Mouse (Mus musculus) lung, postnatal 10 days (tissue): ENCODE data around the gene Nck2.
A peak's percentile ranks its signal among the peaks of the same experiment; 100 is the strongest.
"Not testable (repeated sequence)": the region's sequence is repeated elsewhere in the genome, so short reads cannot be mapped to it uniquely, and the experiment has no call there.

Source experiments
- DNase-seq: peaks from one replicate; pipeline ENCODE4 v3.0.0; 2021

Nck2 gene

DNA sequence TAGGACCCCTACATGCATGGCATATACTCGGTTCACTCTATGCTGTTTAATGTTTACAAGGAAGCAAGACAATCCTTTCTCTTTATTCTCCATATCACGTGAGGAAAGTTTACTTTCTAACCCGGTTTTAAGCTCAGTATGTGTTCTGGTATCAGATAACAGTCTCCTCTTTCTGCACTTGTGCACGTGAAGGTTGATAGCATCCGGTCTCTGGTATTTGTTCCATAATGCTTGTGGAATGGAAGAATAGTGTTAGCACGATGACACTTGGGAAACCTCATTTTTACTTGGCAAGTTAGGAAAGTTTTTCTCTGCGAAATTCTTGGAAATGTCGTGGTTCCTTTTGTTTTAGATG, 58.4 kb downstream of the Nck2 start:
- DNase-seq = no peak

DNA sequence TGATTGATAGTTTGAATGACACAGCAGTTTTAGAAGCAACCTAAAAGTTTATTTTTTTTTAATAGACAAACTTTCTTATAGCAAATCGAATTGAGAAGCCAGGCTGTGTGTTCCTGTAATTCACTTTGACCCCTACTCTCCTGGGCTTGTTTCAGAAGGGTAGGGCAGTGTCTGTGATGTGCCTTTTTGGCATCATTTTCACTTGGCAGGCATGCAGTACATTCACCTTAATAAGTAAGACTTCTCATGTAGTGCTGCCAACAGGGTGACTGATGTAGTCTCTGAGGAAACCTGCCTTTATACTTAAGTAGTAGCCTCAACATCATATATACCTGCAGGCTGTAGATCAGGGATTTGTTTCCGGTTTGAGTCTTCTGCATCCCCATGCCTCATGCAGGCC, 58.9 kb downstream of the Nck2 start:
- DNase-seq = no peak

DNA sequence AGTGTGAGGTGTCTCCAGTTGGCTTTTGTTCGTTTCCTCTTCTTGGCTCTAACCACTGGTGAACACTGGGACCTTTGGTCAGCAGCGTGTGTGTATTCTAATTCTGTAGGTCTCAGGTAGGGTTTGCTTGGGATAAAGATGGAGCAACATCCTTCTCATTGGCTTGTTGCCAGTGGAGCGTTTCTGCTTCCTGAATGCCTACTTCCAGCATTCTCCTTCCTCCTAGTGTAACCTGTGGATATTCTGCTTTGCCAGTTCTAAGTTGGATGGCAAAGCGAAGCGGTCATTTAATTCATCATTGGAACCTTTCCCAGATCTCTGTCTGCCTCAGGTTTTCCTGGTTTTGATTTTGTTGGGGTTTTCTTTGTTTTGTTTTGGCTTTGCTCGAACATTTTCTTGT, 59.3 kb downstream of the Nck2 start:
- peak; percentile 10 for DNase-seq

DNA sequence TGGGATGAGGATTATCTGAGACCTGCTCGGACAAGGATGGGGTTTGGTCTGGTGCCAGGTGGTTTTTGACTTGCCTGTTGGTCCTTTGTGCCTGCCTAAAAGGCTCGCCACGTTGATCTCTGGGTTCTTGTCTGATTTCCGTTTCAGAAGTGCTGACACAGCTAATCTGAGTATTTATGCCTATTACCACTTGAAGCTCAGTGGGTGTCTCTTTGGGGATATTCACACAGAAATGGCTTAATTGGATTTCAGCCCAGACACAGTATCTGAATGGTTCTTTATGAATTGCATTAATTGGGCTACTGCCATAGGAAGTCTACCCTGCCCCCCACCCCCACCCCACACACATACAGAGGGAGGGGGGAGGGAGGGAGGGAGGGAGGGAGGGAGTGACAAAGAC, 59.9 kb downstream of the Nck2 start:
- DNase-seq = no peak

DNA sequence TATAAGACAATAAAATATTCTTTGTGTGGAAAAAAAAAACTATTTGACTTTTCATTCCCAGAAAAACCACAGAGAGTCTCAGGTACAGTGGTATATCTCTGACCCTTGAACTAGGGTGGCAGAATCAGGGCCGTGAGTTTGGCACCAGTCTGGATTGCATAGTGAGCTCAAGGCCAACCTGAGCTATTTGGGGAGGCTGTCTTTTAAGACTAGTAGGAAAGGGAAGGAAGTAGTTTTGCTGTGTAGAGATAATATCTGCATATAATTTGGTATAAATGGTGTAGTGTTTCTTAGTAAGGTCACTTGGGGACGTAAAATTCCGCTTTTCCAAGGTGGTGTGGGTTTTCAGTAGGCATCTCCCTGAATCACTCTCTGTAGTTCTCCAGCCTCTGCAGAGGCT, 62.3 kb downstream of the Nck2 start:
- no peak for DNase-seq

DNA sequence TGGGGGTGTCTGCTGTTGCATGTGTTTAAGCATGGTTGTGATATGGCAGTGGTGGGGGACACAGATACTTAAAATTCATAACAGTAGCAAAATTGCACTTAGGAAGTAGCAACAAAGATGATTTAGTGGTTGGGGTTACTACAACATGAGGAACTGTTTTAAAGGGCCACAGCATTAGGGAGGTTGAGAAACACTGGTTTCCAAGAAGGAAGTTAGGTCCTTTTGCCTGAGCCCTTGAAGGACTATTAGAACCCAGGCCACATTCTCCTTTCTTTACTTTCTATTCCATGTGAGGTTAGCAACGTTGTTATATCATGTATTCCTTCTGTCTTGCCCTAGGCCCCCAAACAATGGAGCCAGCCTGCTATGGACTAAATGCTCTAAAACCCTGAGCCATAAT, 63.4 kb downstream of the Nck2 start:
- no peak for DNase-seq

DNA sequence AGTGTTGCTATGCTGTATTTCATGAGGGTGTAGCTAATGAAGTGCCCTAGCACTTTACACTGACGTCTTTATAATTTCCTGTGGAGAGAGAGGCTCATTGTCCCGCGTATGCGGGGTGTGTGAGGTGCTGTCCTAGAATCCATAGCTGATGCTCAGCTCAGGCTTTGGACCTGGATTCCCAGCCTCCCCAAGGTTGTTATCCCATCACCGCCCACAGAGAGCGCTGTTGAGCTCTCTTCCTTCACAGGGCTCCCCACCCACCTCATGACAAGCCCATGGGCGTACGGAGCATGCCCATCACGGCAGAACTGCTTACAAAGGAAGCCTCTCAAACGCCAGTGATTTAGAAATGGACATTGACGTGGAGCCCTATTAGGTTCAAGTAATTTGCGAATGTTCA, 66.9 kb downstream of the Nck2 start:
- peak; percentile 27 for DNase-seq

DNA sequence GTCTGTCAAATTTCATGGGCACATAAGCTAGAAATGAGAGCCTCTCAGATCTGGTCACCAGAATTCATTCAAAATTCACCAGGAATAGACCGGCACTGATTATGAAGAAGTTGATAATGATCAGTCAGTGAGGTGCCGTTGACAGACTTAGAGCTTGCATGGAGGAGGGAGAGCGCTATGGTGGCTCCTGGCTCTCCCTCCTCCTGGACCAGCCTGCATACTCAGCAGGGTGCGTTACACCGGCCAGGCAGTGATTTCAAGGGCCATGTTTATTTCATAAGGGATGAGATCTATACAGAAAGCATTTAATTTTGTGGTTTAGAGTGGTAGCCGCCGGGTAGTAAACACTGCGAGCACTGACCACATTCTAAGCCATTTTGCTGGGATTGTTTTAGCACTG, 67.3 kb downstream of the Nck2 start:
- DNase-seq = no peak

DNA sequence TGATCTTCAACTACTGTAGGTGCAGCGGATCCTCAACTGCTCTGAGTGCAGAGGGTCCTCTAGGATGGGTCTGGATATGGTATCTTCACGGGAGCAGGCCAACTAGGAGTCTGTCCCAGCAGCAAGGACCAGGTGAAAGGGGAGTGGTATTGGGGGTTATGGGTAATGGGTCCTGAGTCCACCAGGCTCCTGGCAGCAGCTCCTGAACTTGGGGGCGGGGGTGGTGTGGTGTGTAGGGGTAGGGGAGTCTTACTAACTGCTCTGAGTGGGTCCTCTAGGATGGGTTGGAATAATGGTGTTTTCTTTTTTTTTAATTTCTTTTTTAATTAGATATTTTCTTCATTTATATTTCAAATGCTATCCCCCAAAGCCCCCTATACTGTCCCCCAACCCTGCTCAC, 73.0 kb downstream of the Nck2 start:
- DNase-seq = no peak

DNA sequence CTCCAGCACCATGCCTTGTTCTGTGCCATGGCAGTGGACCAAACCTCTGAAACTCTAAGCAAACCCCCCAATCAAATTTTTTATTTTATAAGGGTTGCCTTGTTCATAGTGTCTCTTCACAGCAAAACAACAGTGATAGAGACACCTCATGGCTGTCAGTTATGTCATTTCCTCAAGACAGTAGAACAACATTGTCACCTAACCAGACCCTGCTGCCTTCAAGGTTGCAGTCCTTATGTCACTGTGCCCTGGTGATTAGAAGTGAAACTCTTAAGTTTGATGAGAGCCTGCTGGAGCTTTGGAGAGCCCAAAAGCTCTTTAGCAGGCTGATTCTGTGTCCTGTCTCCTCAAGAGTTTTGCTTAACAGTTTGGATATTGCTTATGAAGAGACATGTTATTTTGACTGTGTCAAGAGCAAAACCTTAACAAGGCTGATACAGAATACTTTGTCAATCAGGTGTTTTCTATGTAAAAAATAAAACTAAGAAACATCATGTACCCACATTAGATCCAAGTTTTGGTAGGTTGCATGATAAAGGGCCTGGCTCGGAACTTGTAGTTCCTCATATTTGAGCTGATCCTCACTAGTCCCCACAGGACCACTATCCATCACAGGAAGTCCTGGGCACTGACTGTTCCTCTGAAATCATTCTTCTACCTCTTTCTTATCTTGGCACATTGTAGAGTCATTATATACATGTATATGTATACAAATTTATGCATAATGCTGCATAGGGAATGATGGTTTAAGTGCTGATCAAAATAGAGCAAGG, 76.0 kb downstream of the Nck2 start:
- no peak for DNase-seq

DNA sequence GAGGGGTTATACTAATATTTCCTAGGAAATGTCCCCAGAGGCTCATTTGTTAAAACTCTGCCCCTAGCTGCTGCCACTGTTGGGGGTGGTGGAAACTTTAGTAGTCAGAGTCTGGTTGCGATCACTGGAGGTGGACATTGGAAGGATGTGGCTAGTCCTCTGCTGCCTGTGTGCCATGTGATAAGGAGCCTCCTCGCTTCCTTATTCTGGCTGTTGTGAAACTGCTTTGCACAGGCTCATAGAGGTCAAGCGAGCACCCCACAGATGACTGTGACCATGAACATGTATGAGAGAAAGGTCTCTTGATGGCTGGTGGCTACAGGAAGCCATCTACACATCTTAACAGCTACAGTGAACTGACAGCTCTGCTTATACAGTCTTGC, 76.6 kb downstream of the Nck2 start:
- DNase-seq = no peak

DNA sequence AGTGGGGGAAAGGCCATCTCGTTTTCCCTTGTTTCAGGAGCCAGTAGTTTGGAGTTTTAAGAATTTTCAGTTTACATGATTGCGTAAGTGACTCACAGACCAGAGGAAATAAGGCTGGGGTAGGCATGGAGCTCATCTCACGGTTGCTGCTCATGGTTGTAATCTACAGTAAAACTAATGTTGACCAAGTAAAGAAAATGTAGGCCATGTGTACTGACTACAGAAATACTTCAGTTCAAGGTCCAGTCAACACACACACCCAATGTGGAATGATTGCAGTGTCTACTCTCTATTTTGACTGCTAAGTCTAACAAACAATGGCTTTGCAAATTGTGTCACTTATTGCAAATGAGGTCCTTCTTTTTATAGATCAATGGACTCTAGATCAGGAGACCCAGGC, 77.1 kb downstream of the Nck2 start:
- no peak for DNase-seq

DNA sequence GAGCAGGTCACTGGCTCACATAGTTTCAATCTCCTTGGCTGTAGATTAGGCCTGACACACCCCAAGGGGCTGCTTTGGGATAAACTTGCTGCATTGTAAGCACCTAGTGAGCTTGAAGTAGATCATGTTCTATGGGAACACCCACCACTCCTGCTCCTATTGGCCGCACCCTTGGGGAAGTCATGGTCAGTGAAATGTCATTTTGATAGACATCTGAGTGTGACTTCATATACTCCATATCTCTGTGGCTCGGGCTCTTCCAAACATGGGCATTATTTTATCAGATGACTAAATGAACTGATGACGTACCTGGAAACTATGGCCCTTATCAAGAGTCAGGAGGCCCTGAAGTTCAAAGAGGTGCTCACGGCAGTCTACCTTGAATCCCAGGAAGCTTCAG, 77.6 kb downstream of the Nck2 start:
- DNase-seq = no peak

DNA sequence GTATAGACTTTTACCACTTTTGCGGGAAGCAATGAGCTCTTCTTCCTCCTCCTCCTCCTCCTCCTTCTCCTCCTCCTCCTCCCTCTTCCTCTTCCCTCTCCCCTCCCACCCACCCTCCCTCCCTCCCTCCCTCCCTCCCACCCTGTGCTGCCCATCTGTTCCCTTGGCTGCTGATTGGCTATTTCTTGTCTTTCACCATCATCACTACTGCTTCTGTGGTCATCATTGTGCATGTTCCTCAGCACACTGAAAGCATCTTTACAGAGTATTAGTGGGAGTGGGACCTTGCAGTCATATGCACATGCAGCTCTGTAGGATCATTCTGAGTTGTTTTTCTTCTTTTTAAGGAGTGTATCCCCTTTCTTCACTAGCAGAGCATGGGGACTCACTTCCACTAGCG, 78.6 kb downstream of the Nck2 start:
- DNase-seq = no peak

DNA sequence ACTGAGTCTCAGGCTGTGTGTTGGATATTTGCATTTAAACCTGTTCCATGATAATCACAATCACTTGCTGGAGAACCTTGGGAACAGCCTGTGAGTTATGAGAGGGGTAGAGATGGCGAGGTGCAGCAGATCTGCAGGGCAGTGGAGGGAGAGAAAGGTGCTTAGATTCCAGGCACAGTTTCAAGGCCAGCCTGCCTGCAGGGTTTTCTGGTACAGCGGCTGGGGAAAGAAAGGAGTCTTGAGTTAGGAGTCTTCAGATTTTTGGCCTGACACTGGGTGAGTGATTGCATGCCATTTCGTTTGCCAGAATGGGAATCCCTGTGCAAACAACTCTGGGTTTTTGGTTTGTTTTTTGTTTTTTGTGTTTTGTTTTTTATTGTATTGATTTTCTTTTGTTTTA, 80.0 kb downstream of the Nck2 start:
- no peak for DNase-seq

DNA sequence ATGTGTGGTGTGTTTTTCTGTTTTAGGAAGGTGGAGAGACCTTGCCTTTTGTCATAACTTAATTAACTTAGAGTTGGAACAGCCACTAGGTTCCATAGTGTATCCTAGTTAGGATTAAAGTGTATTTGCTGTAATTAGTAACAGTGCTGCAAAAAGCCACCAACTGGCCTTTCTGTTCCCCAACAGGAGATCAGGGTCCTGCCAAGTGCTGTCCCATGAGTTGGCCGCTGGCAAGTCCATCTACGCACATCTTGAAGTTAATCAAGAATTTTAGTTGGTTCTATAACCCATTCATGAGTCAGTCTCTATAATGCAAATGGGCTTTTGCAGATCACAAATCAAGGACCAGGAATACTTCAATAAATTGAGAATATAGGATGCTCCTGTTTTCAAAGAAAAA, 83.9 kb downstream of the Nck2 start:
- no peak for DNase-seq

DNA sequence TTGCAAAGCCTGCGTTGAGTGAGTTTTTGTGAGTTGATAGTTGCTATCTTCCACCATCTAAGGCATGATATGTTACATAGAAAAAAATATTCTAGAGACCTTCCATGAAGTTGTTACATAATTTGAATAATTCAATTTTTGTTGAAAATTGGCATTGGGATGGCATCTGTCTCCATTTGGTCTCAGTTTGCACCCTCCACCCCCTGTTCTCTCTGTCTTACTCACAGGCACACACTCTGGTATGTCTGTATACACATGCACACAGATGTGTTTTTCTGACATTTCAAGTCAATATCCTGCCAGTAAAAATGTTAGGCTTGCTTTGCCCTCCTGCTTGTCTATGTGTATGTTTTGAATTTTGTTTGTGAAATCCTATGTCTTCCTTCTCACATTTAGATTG, 84.7 kb downstream of the Nck2 start:
- DNase-seq = no peak

DNA sequence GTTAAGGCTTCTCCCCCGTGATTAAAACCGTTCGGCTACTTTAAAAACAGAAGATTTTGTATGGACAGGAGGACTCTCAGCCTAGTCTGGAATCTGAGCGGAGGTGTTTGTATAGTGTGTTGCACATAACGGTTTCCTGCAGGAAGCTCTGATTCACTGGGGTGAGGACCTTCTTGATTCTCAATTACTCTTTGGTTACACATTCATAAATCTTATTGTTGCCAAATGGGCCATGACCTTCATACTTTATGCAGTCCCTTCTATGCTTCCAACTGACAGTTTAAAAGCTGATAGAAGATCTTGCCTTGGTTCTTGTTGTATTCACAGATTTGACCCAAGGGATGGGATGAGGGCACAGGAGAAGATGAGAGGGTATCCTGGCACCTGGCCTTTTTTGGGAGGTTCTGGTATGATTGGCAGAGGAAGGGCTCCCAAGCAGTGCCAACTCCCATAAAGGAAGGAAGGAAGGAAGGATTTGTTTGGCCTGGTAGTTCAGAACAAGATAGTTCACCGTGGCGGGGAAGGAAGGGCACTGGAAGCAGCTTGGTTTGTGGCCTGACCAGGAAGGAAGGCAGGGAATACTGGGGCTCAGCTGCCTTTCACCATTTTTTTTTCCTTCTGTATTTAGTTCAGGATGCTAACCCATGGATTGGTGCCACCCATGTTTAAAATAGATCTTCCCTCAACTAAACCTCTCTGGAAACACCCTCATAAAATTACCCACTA, 86.1 kb downstream of the Nck2 start:
- peak; percentile 32 for DNase-seq

DNA sequence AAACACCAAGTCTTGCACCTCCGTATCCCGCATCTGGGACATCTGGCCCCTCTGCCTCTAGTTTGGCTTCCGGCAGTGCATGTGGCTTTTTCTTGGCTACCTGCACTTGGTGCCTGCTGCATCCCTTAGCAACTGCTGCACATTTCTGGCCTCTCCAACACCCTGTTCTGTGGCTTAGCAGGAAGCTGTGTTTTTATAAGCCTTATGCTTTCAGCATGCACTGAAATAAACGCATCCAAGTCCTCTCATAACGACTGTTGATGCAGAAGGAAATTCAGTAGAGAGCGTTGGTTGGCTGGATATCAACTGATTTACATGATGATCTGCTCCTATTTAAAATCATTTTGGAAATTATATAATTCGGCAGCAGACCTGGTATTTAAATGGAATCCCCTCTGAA, 86.9 kb downstream of the Nck2 start:
- DNase-seq = no peak

DNA sequence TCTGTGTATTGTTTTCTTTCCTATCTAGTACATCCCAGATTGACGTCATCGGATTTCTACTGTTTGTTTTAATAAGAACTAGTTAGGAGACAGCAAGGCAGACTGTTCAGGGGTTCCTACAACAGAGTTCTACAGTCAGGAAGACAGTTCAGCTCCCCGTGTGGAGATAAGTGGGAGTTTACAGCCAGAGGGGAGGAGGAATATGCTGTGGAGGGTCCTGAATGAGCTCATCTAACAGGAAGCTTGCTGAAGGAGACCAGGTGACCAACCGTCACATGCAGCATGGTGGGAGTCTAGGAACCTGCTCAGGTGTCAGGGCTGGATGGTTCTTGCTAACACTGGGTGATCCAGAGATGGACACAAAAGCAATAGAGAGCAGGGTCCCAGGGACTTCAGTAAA, 87.9 kb downstream of the Nck2 start:
- no peak for DNase-seq

DNA sequence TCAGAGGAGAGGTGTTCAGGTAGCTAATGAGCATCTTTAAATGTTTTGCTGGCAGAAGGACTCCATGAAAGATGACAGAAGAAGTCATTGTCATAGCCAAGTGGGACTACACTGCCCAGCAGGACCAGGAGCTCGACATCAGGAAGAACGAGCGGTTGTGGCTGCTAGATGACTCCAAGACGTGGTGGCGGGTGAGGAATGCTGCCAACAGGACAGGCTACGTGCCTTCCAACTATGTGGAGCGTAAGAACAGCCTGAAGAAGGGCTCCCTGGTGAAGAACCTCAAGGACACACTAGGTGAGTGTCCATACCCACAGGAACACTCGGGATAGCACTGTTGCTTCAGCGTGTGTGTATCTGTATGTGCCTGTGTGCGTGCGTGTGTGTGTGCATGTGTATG, 89.1 kb downstream of the Nck2 start:
- not testable (repeated sequence) for DNase-seq

DNA sequence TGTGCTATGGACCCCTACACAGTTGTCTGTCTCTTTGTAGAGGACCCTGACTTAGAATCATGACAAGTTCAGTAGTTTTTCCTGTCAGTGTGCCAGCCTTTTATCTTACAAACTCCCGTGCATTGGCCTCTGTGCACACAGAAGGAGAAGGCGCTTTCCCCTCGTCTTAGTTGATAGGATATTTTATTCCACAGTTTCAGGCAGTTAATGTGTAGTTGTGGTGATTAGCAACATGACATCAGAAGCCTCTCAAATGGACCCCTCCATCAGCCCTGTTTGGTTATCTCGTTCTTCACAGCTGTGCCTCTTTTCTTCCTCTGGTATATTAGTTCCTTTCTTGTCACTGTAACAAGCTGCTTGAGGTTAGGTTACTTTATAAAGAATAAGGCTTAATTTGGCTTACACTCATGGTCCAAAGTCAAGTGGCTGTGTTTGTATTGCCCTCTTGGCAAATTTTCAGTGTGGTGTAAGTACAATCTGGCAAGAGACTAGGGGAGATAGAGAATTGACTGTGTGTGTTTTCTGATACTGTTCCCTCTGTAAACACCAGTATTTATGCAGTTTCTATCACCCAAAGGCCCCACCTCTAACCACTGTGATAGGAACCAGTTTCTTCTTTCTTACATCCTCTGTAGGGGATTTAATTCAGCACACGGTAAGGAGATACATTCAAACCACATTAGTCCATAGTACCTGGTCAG, 89.8 kb downstream of the Nck2 start:
- DNase-seq = no peak

DNA sequence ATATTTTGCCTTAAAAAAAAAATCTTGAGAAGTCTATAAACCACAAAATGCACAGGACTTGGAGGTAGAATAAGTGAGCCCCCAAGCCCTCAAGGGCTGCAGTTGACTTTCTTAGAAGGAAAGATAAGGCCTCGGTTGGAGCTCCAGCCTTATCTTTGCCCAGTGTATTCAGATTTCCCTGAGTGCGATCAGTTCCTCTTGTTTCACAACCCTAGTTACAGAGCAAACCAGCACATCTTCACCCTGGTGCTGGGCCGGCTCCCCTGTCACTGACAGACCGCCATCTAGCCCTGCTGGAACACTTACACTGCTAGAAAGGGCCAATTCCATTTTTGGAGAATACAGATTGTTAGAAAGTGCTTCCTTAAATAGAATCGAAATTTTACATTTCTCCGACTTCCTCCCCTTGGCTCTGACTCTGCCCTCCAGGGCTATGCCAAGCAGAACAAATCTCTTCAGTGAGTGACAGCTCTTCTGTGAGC, 91.2 kb downstream of the Nck2 start:
- DNase-seq = no peak

DNA sequence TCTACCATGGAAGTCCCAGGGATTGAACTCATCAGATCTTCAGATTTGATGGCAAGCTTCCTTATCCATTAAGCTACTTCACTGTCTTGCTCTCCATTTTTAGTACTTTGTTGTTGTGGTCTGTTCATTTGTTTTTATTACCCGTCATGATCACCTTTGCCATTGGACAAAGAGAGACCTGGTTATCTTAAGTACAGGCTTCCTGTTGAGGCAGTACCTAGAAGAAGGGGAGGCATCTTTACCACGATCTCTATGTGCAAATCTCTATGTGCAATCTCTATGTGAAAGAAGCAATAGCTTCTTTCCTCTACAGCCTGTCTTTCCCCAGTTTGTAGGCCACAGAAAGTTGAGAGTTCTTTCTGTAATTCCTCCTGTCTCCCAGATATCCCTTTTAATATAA, 91.9 kb downstream of the Nck2 start:
- no peak for DNase-seq
